Mouse (Mus musculus): ENCODE measurements around the gene Rps18.

GRCm38 (mm10) chr17:33932970-33933369, 22.8 kb downstream of the Rps18 start:
- TF ChIP-seq CTCF (IDR thresholded peaks at IDR 0.05; ENCODE audit: control insufficient read depth, insufficient read depth, insufficient read length) (no peak), USF1 (IDR thresholded peaks at IDR 0.05; ENCODE audit: low read depth) (no peak)

All from C2C12 (cell line).